Mouse (Mus musculus): ENCODE data around the gene Cfap299. TPM values are rescaled to one million over a fixed set of nuclear protein-coding genes. Genes with fewer than 3 reads are reported as not detected.

The Cfap299 gene
- polyA plus RNA-seq, 1 experiment from 2014 or later: 2.2 TPM

- WGBS: 90% methylated on average over 5 of the region's 5 CpGs
These were observed 36.2 kb downstream of the Cfap299 start for GRCm38 (mm10) chr5:98365340-98365739.

GRCm38 (mm10) chr5:98368822-98369221, 39.7 kb downstream of the Cfap299 start:
- no peak for DNase-seq (ENCODE audit: low spot score)
- 70% methylated on average over 4 of the region's 4 CpGs for WGBS
- no peak overlapping the region for H3K27ac ChIP-seq (ENCODE audit: low read depth, low read length)
- no peaks in the 10 kb centered on the region for H3K9me3 ChIP-seq (ENCODE audit: control insufficient read depth, low read length)
- ATAC-seq (ENCODE audit: low FRiP score): no peak
- no peaks in the 10 kb centered on the region for H3K4me1 ChIP-seq (replicated peaks; ENCODE audit: control insufficient read depth, insufficient read depth, low read length)
- H3K9ac ChIP-seq (ENCODE audit: low read depth, low read length): no peak overlapping the region
- H3K4me2 ChIP-seq (replicated peaks; ENCODE audit: low read depth, low read length): no peak overlapping the region
- H3K4me3 ChIP-seq (ENCODE audit: low read depth, low read length): no peak overlapping the region
- H3K27me3 ChIP-seq (ENCODE audit: control insufficient read depth, insufficient read depth, low read length): no peaks in the 10 kb centered on the region
- H3K36me3 ChIP-seq (ENCODE audit: control insufficient read depth, insufficient read depth, low read length): no peaks in the 10 kb centered on the region

More at GRCm38 (mm10) chr5:98365340-98365739, 36.2 kb downstream of the Cfap299 start:
- Histone ChIP-seq H3K4me1 (replicated peaks; ENCODE audit: control insufficient read depth, insufficient read depth, low read length) (no peaks in the 10 kb centered on the region), H3K27ac (ENCODE audit: low read depth, low read length) (no peak overlapping the region), H3K27me3 (ENCODE audit: control insufficient read depth, insufficient read depth, low read length) (no peaks in the 10 kb centered on the region), H3K4me2 (replicated peaks; ENCODE audit: low read depth, low read length) (no peak overlapping the region), H3K4me3 (ENCODE audit: low read depth, low read length) (no peak overlapping the region), H3K9me3 (ENCODE audit: control insufficient read depth, low read length) (no peaks in the 10 kb centered on the region), H3K9ac (ENCODE audit: low read depth, low read length) (no peak overlapping the region), H3K36me3 (ENCODE audit: control insufficient read depth, insufficient read depth, low read length) (no peaks in the 10 kb centered on the region)
- ATAC-seq (ENCODE audit: low FRiP score) (no peak), DNase-seq (ENCODE audit: low spot score) (no peak)

DNA sequence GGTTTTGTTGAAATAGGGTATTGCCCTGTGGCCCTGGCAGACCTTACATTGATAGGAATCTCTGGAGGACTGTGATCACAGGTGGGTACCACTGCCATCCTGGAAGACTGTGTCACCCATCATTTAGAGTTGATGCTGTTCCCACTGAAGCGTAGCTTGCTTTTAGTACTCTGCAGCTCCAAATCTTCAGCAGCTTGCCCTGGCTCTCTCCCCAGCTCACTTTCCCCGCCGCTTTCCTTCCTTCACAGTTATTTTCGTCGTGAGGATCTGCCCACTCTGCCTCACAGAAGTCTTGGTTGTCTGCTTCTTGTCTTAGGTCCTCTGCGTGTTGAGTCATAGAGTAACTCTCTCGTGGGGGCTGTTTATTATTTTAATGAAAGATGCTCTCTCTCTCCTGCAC, 40.3 kb downstream of the Cfap299 start:
- no peak for ATAC-seq (ENCODE audit: low FRiP score)
- H3K4me2 ChIP-seq (replicated peaks; ENCODE audit: low read depth, low read length): no peak overlapping the region
- 80% methylated on average over 7 of the region's 7 CpGs for WGBS

DNA sequence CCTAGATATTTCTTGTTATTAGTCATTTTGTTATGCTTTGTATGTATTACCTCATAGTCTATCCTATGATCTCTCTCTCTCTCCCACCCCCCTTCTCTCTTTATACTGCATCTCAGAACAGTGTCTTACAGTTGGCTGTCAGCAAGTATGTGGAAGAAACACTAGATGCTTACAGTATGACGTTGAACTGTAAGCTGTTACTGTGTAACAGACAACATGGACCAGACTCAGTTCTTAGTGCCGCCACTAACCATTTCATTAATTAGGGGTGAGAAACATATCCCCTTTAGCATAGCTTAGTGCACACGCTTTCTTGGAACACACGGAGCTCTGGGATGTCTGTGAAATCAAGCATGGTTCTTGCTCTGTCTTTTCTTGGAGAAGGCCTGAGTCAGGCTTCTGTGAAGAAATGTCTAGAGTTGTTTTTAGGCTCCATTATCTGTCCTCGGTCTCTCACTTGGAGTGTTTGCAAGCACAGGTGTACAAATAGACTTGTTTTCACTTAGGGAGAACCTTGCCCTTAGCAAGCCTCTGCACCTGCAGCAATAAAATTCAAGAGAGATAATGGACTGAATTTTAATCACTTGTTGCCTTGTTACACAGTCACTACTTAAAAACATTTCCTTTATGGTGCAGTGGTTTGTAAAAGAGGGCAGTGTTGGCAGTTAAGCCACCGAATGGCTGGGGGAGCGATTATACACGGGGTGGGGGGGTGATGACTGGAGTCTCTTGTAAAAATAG, 47.1 kb downstream of the Cfap299 start:
- Histone ChIP-seq H3K9ac (ENCODE audit: low read depth, low read length) (no peak overlapping the region), H3K27ac (ENCODE audit: low read depth, low read length) (no peak overlapping the region), H3K36me3 (ENCODE audit: control insufficient read depth, insufficient read depth, low read length) (no peaks in the 10 kb centered on the region), H3K4me1 (replicated peaks; ENCODE audit: control insufficient read depth, insufficient read depth, low read length) (no peaks in the 10 kb centered on the region), H3K4me3 (ENCODE audit: low read depth, low read length) (no peak overlapping the region), H3K27me3 (ENCODE audit: control insufficient read depth, insufficient read depth, low read length) (no peaks in the 10 kb centered on the region), H3K4me2 (replicated peaks; ENCODE audit: low read depth, low read length) (no peak overlapping the region), H3K9me3 (ENCODE audit: control insufficient read depth, low read length) (no peaks in the 10 kb centered on the region)
- WGBS: 71% methylated on average over 8 of the region's 8 CpGs
- ATAC-seq (ENCODE audit: low FRiP score) (no peak), DNase-seq (ENCODE audit: low spot score) (no peak)

More for the DNA sequence above, 40.3 kb downstream of the Cfap299 start:
- DNase-seq (ENCODE audit: low spot score): no peak
- Histone ChIP-seq H3K27ac (ENCODE audit: low read depth, low read length) (no peak overlapping the region), H3K4me1 (replicated peaks; ENCODE audit: control insufficient read depth, insufficient read depth, low read length) (no peaks in the 10 kb centered on the region), H3K9ac (ENCODE audit: low read depth, low read length) (no peak overlapping the region), H3K4me3 (ENCODE audit: low read depth, low read length) (no peak overlapping the region), H3K9me3 (ENCODE audit: control insufficient read depth, low read length) (no peaks in the 10 kb centered on the region), H3K36me3 (ENCODE audit: control insufficient read depth, insufficient read depth, low read length) (no peaks in the 10 kb centered on the region), H3K27me3 (ENCODE audit: control insufficient read depth, insufficient read depth, low read length) (no peaks in the 10 kb centered on the region)

DNA sequence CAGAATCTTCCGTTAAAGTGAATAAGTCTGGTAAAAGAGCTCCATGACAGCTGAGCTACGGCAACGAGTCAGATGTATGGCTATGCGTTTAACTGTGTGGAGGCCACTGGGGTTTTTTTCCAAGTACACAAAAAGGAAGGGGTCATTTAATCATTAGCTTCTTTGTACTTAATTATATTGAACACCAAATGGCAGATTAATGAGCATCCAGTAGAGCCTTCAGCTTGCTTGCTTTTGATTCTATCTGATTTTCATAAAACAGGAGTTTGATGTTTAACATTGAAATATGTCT, 47.6 kb downstream of the Cfap299 start:
- Histone ChIP-seq H3K9ac (ENCODE audit: low read depth, low read length) (no peak overlapping the region), H3K4me1 (replicated peaks; ENCODE audit: control insufficient read depth, insufficient read depth, low read length) (no peaks in the 10 kb centered on the region), H3K4me2 (replicated peaks; ENCODE audit: low read depth, low read length) (no peak overlapping the region), H3K36me3 (ENCODE audit: control insufficient read depth, insufficient read depth, low read length) (no peaks in the 10 kb centered on the region), H3K4me3 (ENCODE audit: low read depth, low read length) (no peak overlapping the region), H3K27me3 (ENCODE audit: control insufficient read depth, insufficient read depth, low read length) (no peaks in the 10 kb centered on the region), H3K9me3 (ENCODE audit: control insufficient read depth, low read length) (no peaks in the 10 kb centered on the region), H3K27ac (ENCODE audit: low read depth, low read length) (no peak overlapping the region)
- DNase-seq (ENCODE audit: low spot score): no peak
- WGBS: 57% methylated on average over 4 of the region's 4 CpGs
- ATAC-seq (ENCODE audit: low FRiP score): no peak

DNA sequence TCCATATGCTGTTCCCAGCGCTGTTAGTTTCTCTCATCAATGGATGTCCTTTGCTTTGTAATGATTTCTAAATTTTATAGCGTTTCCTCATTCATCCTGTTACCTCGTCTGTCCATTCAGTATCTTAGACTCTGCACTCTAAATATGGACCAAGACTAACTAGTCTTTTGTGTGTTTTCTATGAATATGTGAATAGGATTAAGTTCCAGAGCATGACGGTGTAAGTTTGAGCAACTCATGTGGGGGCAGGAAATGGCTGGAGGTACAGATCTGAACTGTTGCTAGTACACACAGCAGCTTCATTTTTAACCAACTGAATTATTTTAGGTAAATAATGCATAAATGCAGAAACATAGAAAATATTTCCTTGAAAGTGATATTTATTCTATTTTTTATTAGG, 51.3 kb downstream of the Cfap299 start:
- WGBS: 81% methylated on average over 4 of the region's 4 CpGs
- ATAC-seq (ENCODE audit: low FRiP score) (no peak), DNase-seq (ENCODE audit: low spot score) (no peak)
- Histone ChIP-seq H3K4me2 (replicated peaks; ENCODE audit: low read depth, low read length) (no peak overlapping the region), H3K4me3 (ENCODE audit: low read depth, low read length) (no peak overlapping the region), H3K4me1 (replicated peaks; ENCODE audit: control insufficient read depth, insufficient read depth, low read length) (no peaks in the 10 kb centered on the region), H3K27me3 (ENCODE audit: control insufficient read depth, insufficient read depth, low read length) (no peaks in the 10 kb centered on the region), H3K9ac (ENCODE audit: low read depth, low read length) (no peak overlapping the region), H3K36me3 (ENCODE audit: control insufficient read depth, insufficient read depth, low read length) (no peaks in the 10 kb centered on the region), H3K9me3 (ENCODE audit: control insufficient read depth, low read length) (no peaks in the 10 kb centered on the region), H3K27ac (ENCODE audit: low read depth, low read length) (no peak overlapping the region)

- H3K4me2 ChIP-seq (replicated peaks; ENCODE audit: low read depth, low read length): no peak overlapping the region
- no peaks in the 10 kb centered on the region for H3K36me3 ChIP-seq (ENCODE audit: control insufficient read depth, insufficient read depth, low read length)
- ATAC-seq (ENCODE audit: low FRiP score) (no peak), DNase-seq (ENCODE audit: low spot score) (no peak)
- no peaks in the 10 kb centered on the region for H3K9me3 ChIP-seq (ENCODE audit: control insufficient read depth, low read length)
- no peaks in the 10 kb centered on the region for H3K4me1 ChIP-seq (replicated peaks; ENCODE audit: control insufficient read depth, insufficient read depth, low read length)
- no peak overlapping the region for H3K9ac ChIP-seq (ENCODE audit: low read depth, low read length)
- no peak overlapping the region for H3K27ac ChIP-seq (ENCODE audit: low read depth, low read length)
- WGBS: 71% methylated on average over 3 of the region's 3 CpGs
- no peaks in the 10 kb centered on the region for H3K27me3 ChIP-seq (ENCODE audit: control insufficient read depth, insufficient read depth, low read length)
- no peak overlapping the region for H3K4me3 ChIP-seq (ENCODE audit: low read depth, low read length)
These were observed 58.0 kb downstream of the Cfap299 start for GRCm38 (mm10) chr5:98387054-98387453.

DNA sequence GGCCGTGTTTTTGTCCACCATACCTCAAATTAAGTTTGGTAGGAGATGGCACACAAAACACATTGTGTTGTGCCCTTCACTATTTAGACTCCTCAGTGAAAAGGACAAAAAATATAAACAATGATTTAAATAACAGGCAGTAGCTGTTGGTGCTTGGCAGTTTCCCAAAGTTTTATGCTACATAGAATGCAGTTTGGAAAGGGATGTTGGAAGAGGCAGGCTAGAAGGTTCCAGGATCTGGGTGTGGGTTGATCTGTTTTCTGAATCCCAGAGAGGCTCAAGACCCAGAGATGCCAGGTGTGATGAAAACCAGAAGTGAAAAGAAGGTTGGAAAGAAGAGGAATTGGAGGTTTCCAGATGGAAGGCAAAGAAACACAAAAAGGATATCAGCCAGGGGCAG, 73.1 kb downstream of the Cfap299 start:
- H3K4me2 ChIP-seq (replicated peaks; ENCODE audit: low read depth, low read length): no peak overlapping the region
- H3K9me3 ChIP-seq (ENCODE audit: control insufficient read depth, low read length): no peaks in the 10 kb centered on the region
- no peaks in the 10 kb centered on the region for H3K4me1 ChIP-seq (replicated peaks; ENCODE audit: control insufficient read depth, insufficient read depth, low read length)
- no peaks in the 10 kb centered on the region for H3K27me3 ChIP-seq (ENCODE audit: control insufficient read depth, insufficient read depth, low read length)
- H3K9ac ChIP-seq (ENCODE audit: low read depth, low read length): no peak overlapping the region
- WGBS: 94% methylated on average over 1 of the region's 1 CpGs
- DNase-seq (ENCODE audit: low spot score) (no peak), ATAC-seq (ENCODE audit: low FRiP score) (no peak)
- H3K4me3 ChIP-seq (ENCODE audit: low read depth, low read length): no peak overlapping the region
- no peaks in the 10 kb centered on the region for H3K36me3 ChIP-seq (ENCODE audit: control insufficient read depth, insufficient read depth, low read length)
- H3K27ac ChIP-seq (ENCODE audit: low read depth, low read length): no peak overlapping the region

- Histone ChIP-seq H3K9ac (ENCODE audit: low read depth, low read length) (no peak overlapping the region), H3K4me1 (replicated peaks; ENCODE audit: control insufficient read depth, insufficient read depth, low read length) (no peaks in the 10 kb centered on the region), H3K4me2 (replicated peaks; ENCODE audit: low read depth, low read length) (no peak overlapping the region), H3K27me3 (ENCODE audit: control insufficient read depth, insufficient read depth, low read length) (no peaks in the 10 kb centered on the region), H3K9me3 (ENCODE audit: control insufficient read depth, low read length) (no peaks in the 10 kb centered on the region), H3K4me3 (ENCODE audit: low read depth, low read length) (no peak overlapping the region), H3K27ac (ENCODE audit: low read depth, low read length) (no peak overlapping the region), H3K36me3 (ENCODE audit: control insufficient read depth, insufficient read depth, low read length) (no peaks in the 10 kb centered on the region)
- ATAC-seq (ENCODE audit: low FRiP score): no peak
- DNase-seq (ENCODE audit: low spot score): peak; percentile 57
- 77% methylated on average over 2 of the region's 2 CpGs for WGBS
These were observed 81.0 kb downstream of the Cfap299 start for GRCm38 (mm10) chr5:98410060-98410459.

All from hindbrain, embryonic 11.5 days (tissue).